Mouse (Mus musculus): ENCODE measurements around the gene Fndc9.

Gene Fndc9

DNA sequence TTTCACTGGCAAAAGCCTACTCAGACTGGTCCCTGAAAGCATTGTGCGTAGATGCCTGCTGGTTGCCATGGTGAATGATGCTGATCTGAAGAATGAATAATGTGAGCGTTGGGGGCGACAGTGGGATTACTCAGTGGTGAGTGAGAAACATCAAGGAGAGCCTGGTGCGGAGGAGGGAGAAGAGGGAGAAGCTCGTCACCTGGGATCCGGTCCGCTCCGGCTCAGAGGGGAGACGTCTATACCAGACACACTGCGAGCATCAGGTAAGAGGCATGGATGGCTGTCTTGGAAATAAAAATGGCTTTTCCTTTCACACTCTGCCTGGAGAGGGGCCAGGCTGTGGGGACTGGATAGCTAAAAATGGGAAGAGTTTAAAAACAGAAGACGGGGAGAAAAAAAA, at the start of gene Fndc9:
Gene Fndc9 (plus strand): TSS at position 198 of the 400 bp plus-strand sequence.
- no peaks in the 10 kb centered on the region for H3K27me3 ChIP-seq (ENCODE audit: control insufficient read depth, insufficient read depth, low read length, poor library complexity, severe bottlenecking)
- peaks cover 11% of the 10 kb centered on the region for H3K36me3 ChIP-seq (ENCODE audit: control insufficient read depth, insufficient read depth, low read length, poor library complexity, severe bottlenecking)
- DNase-seq (ENCODE audit: low read depth, low spot score) = no peak

DNA sequence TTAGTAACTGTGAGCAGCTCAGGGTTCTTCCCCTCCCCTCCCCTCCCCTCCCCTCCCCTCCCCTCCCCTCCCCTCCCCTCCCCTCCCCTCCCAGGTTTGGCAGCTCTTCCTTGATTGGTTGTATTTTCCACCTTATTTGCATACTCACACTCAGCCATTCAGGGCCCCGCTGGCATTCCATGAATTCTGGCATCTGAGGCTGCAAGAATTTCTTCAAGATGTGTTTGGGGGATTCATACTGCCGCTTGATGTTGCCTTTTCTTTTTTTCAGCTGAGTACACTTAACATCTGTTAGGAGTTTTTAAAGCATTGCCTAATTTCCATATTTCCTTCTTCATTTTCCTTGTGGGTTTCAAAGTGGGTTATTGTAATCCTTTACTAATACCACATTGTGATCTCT, 47.0 kb upstream of the Fndc9 start:
- no peaks in the 10 kb centered on the region for H3K27me3 ChIP-seq (ENCODE audit: control insufficient read depth, insufficient read depth, low read length, poor library complexity, severe bottlenecking)
- peaks cover 6% of the 10 kb centered on the region; the same call in 1 of the 2 replicates for H3K36me3 ChIP-seq (ENCODE audit: control insufficient read depth, insufficient read depth, low read length, poor library complexity, severe bottlenecking)
- no peak for DNase-seq (ENCODE audit: low read depth, low spot score)

DNA sequence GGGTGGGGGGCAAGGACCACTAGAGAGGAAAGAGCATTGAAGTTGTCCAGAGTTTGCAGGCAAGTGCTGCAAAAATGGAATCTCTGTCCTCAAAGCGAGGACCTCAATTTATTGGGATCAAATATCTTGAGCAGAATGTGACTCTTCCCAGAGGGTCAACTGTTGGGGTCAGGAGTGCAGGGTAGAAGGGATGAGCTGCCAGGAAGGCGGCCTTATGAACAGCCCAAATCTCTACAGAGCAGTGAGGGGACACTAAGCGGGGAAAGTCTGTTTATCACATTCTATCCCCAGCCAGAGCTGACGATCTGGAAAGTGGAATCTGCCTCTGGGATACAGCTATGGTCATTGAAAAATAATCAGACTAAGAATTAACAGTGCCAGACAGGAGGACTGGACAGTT, 41.2 kb upstream of the Fndc9 start:
- Histone ChIP-seq H3K27me3 (ENCODE audit: control insufficient read depth, insufficient read depth, low read length, poor library complexity, severe bottlenecking) (no peaks in the 10 kb centered on the region), H3K36me3 (ENCODE audit: control insufficient read depth, insufficient read depth, low read length, poor library complexity, severe bottlenecking) (peaks cover 17% of the 10 kb centered on the region)
- DNase-seq (ENCODE audit: low read depth, low spot score) = no peak

- peaks cover 29% of the 10 kb centered on the region for H3K36me3 ChIP-seq (ENCODE audit: control insufficient read depth, insufficient read depth, low read length, poor library complexity, severe bottlenecking)
- DNase-seq (ENCODE audit: low read depth, low spot score) = no peak
Observed at GRCm38 (mm10) chr11:46200664-46201063, 34.7 kb upstream of the Fndc9 start.

DNA sequence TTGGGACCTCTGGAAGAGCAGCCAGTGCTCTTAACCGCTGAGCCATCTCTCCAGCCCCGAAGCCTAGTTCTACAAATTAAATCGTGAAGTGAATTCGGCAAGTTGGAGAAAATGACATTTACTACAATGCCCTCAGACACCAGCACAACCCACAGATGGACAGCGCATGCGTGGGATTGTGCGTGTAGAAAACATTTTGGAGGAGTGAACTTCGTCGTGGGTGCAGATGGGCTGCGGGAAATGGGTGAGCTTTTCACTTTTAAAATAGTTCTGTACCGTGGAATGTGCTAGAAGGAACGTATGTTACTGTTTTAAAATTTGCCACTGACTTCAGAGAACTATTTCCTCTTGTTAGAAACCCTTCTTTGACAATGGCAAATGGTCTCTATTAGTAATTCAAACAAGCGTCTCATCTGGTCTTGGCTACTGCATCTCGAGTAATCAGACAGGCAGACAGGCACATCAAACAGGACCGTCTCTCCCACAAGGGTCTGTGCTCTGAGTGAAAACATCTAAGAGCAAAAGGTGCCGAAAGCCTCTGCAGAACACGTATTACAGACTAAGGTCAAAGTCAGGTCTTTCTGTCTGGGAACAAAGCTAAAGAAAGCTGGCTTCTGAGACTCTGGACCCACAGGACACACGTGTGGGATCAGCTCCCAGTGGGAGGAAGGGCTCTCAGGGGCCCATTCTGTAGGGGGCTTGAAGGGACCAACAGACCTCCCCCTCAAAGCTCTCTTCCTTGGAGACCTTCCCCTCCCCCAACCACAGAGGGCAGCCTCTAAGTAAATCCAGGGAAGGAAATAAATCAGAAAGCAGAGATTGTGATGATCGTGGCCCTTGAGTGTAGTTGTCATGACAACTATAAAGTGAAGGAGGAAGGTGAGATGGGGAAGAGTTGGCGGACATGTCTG, 33.4 kb upstream of the Fndc9 start:
- Histone ChIP-seq H3K36me3 (ENCODE audit: control insufficient read depth, insufficient read depth, low read length, poor library complexity, severe bottlenecking) (peaks cover 34% of the 10 kb centered on the region), H3K27me3 (ENCODE audit: control insufficient read depth, insufficient read depth, low read length, poor library complexity, severe bottlenecking) (no peaks in the 10 kb centered on the region)
- DNase-seq (ENCODE audit: low read depth, low spot score) = no peak

More at GRCm38 (mm10) chr11:46200664-46201063, 34.7 kb upstream of the Fndc9 start:
- no peaks in the 10 kb centered on the region for H3K27me3 ChIP-seq (ENCODE audit: control insufficient read depth, insufficient read depth, low read length, poor library complexity, severe bottlenecking)

DNA sequence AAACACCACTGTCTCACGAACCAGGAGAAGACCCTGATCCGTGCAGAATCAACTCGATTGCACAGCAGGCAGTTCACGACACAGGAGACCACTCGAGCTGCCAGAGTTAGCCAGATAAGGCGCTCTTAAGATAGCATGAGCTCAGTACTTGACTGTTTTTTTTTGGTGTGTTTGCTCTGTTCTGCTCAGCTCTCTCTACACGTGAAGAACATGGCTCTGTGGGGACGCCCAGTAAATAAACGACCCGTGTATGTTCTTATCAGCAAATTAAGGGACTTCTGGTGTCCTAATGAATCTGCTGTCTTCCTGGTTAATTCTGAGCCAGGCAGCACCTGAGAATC, 32.8 kb upstream of the Fndc9 start:
- DNase-seq (ENCODE audit: low read depth, low spot score) = no peak
- Histone ChIP-seq H3K36me3 (ENCODE audit: control insufficient read depth, insufficient read depth, low read length, poor library complexity, severe bottlenecking) (peaks cover 36% of the 10 kb centered on the region), H3K27me3 (ENCODE audit: control insufficient read depth, insufficient read depth, low read length, poor library complexity, severe bottlenecking) (no peaks in the 10 kb centered on the region)

GRCm38 (mm10) chr11:46204841-46205240, 30.5 kb upstream of the Fndc9 start:
- no peak for DNase-seq (ENCODE audit: low read depth, low spot score)
- peaks cover 32% of the 10 kb centered on the region for H3K36me3 ChIP-seq (ENCODE audit: control insufficient read depth, insufficient read depth, low read length, poor library complexity, severe bottlenecking)
- no peaks in the 10 kb centered on the region for H3K27me3 ChIP-seq (ENCODE audit: control insufficient read depth, insufficient read depth, low read length, poor library complexity, severe bottlenecking)

DNA sequence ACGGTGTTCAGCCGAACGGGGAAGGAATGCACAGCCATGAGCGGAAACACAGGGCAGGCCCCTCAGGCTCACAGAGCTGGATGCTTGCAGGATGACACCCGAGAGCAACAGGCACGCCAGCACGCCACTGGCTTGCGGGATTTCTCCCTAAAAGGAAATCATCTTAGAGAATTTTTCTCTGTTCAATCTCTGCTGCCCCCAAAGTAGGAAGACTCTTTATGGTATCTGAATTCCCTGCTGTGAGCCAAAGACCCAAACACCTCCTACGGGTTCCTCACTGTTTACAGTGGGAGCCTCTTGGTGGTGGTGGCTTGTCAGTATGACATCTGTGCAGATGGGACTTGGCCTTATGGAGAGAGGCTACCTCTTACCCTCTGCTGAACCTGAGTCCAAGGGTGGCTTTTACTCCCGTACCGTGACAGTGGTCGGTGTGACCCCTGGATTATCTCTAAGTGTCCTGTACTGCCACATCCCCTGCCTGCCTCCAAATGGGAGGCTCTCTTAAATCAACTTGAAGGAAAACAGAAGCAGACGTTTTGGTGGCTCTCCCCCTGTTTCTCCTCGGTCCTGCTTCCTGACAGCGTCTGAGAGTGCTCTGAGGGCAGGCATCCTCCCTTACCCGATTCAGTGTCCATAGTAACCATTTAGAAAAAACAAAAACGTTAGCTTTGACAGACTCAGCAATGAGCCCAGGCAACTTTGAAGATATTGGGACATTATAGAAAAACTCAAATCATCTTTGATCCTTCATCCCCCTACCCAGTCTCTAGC, 29.5 kb upstream of the Fndc9 start:
- Histone ChIP-seq H3K27me3 (ENCODE audit: control insufficient read depth, insufficient read depth, low read length, poor library complexity, severe bottlenecking) (no peaks in the 10 kb centered on the region), H3K36me3 (ENCODE audit: control insufficient read depth, insufficient read depth, low read length, poor library complexity, severe bottlenecking) (peaks cover 26% of the 10 kb centered on the region)
- DNase-seq (ENCODE audit: low read depth, low spot score) = no peak

GRCm38 (mm10) chr11:46209884-46210283, 25.4 kb upstream of the Fndc9 start:
- Histone ChIP-seq H3K36me3 (ENCODE audit: control insufficient read depth, insufficient read depth, low read length, poor library complexity, severe bottlenecking) (peaks cover 23% of the 10 kb centered on the region), H3K27me3 (ENCODE audit: control insufficient read depth, insufficient read depth, low read length, poor library complexity, severe bottlenecking) (no peaks in the 10 kb centered on the region)
- no peak for DNase-seq (ENCODE audit: low read depth, low spot score)

DNA sequence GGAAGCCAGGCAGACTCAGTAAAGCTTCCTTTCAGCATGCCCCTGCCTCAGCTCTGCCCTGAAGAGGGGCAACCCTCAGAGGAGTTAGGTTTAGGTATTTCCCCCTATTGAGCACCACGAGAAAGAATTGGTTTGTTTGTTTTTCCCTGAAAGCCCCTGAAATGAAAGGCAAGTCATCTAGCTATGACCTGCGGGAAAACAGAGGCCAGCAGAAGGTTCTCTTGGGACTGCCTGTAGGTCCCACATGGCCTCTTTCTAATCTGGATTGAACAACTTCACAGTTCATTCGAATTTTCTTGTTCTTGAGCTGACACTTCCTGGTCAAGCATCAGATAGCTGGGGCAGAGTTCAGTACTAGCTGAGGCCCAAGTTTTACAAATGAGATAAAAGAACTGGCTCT, 23.5 kb upstream of the Fndc9 start:
- no peak for DNase-seq (ENCODE audit: low read depth, low spot score)
- Histone ChIP-seq H3K36me3 (ENCODE audit: control insufficient read depth, insufficient read depth, low read length, poor library complexity, severe bottlenecking) (peaks cover 16% of the 10 kb centered on the region), H3K27me3 (ENCODE audit: control insufficient read depth, insufficient read depth, low read length, poor library complexity, severe bottlenecking) (no peaks in the 10 kb centered on the region)

GRCm38 (mm10) chr11:46213844-46214243, 21.5 kb upstream of the Fndc9 start:
- DNase-seq (ENCODE audit: low read depth, low spot score) = no peak
- H3K27me3 ChIP-seq (ENCODE audit: control insufficient read depth, insufficient read depth, low read length, poor library complexity, severe bottlenecking) = no peaks in the 10 kb centered on the region
- peaks cover 7% of the 10 kb centered on the region for H3K36me3 ChIP-seq (ENCODE audit: control insufficient read depth, insufficient read depth, low read length, poor library complexity, severe bottlenecking)

- no peaks in the 10 kb centered on the region for H3K27me3 ChIP-seq (ENCODE audit: control insufficient read depth, insufficient read depth, low read length, poor library complexity, severe bottlenecking)
- peaks cover 7% of the 10 kb centered on the region for H3K36me3 ChIP-seq (ENCODE audit: control insufficient read depth, insufficient read depth, low read length, poor library complexity, severe bottlenecking)
- no peak for DNase-seq (ENCODE audit: low read depth, low spot score)
Observed at GRCm38 (mm10) chr11:46214368-46215230, 20.7 kb upstream of the Fndc9 start.

- peaks cover 9% of the 10 kb centered on the region for H3K36me3 ChIP-seq (ENCODE audit: control insufficient read depth, insufficient read depth, low read length, poor library complexity, severe bottlenecking)
- peak; percentile 88 for DNase-seq (ENCODE audit: low read depth, low spot score)
- H3K27me3 ChIP-seq (ENCODE audit: control insufficient read depth, insufficient read depth, low read length, poor library complexity, severe bottlenecking) = no peaks in the 10 kb centered on the region
Observed at GRCm38 (mm10) chr11:46215354-46215753, 20.0 kb upstream of the Fndc9 start.

DNA sequence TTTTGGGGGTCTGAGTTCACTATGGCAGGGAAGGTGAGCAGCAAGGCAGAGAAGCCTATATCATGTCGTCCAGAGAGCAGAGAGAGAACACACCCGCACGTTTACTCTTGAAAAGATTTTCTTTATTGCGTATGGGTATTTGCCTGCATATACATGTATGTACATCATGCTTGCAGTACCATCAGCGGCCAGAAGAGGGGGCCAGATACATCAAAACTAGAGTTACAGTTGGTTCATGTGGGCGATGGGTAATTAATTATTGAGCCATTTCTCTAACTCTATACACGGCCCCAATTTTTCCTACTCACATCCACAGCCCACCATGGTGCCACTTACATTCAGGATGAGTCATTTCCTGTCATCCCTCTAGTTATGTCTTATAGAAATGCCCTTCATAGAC, 18.7 kb upstream of the Fndc9 start:
- H3K27me3 ChIP-seq (ENCODE audit: control insufficient read depth, insufficient read depth, low read length, poor library complexity, severe bottlenecking) = no peaks in the 10 kb centered on the region
- DNase-seq (ENCODE audit: low read depth, low spot score) = peak; percentile 70
- H3K36me3 ChIP-seq (ENCODE audit: control insufficient read depth, insufficient read depth, low read length, poor library complexity, severe bottlenecking) = peaks cover 13% of the 10 kb centered on the region

All from splenic B cell, adult 2 months (primary cell).